In the genomic region with DNA sequence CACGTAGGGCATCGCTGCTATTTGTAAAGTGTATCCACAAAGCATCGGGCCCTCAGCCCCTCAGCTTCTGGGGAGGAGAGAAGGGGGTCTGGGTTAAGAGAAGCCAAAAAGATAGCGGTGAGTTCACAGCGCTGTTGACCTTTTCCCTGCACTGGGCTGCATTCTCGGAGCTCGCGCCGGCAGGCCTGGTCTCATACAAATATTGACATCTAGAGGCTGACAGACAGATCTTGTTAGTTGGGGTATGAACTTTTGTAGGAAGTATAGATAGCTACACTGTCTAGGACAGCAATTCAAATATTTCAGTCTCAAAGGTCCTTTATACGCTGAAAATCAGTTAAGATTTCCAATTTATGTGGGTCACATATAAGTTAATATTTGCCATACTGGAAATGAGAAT, we compare ENCODE assay signal across 19 mouse cellular contexts.
DNase-seq lines count a peak whose midpoint lies in the region; ATAC-seq lines count a peak whose summit lies in the region.
"Had no signal": no experiment of that assay in that cellular context is flagged by ENCODE, and none has a peak within 500 bp of the region (broad histone marks: within the 10 kb centered on the region; RNA-seq: fewer than 3 reads in every experiment).

No protein-coding gene starts in this region.

- H3K4me3 ChIP-seq in limb, embryonic 10.5 days = no peak overlapping the region
- H3K4me3 ChIP-seq in liver, embryonic 13.5 days (replicated peaks) = no peak overlapping the region
- no peak overlapping the region for H3K4me3 ChIP-seq in stomach, embryonic 14.5 days (ENCODE audit: low read depth, low read length)
- H3K4me3 ChIP-seq: embryonic facial prominence, embryonic 10.5 days; forebrain, embryonic 13.5 days; gastrocnemius, adult 2 months; heart, embryonic 13.5 days; hindbrain, embryonic 15.5 days had no signal

- H3K27ac ChIP-seq in limb, embryonic 10.5 days = no peak overlapping the region
- H3K27ac ChIP-seq in liver, embryonic 13.5 days = no peak overlapping the region; the same call in 1 of the 2 replicates
- H3K27ac ChIP-seq in stomach, embryonic 14.5 days (ENCODE audit: low read length) = no peak overlapping the region
- H3K27ac ChIP-seq: embryonic facial prominence, embryonic 10.5 days; forebrain, embryonic 13.5 days; gastrocnemius, adult 2 months; heart, embryonic 13.5 days; hindbrain, embryonic 15.5 days had no signal

- no peaks in the 10 kb centered on the region for H3K36me3 ChIP-seq in limb, embryonic 10.5 days
- no peaks in the 10 kb centered on the region for H3K36me3 ChIP-seq in liver, embryonic 13.5 days
- no peaks in the 10 kb centered on the region for H3K36me3 ChIP-seq in stomach, embryonic 14.5 days (ENCODE audit: control insufficient read depth, insufficient read depth, low read length)
- H3K36me3 ChIP-seq: embryonic facial prominence, embryonic 10.5 days; heart, embryonic 13.5 days; hindbrain, embryonic 15.5 days had no signal

- WGBS in limb, embryonic 10.5 days = 89% methylated on average over 10 of the region's 10 CpGs
- WGBS in liver, embryonic 13.5 days (ENCODE audit: insufficient replicate concordance) = 81% methylated on average over 10 of the region's 10 CpGs
- 56% methylated on average over 10 of the region's 10 CpGs for WGBS in stomach, embryonic 14.5 days

- peaks cover 21% of the 10 kb centered on the region for H3K27me3 ChIP-seq in limb, embryonic 10.5 days (ENCODE audit: low read depth, poor library complexity, severe bottlenecking)
- H3K27me3 ChIP-seq in liver, embryonic 13.5 days = no peaks in the 10 kb centered on the region
- no peaks in the 10 kb centered on the region for H3K27me3 ChIP-seq in stomach, embryonic 14.5 days (ENCODE audit: control insufficient read depth, insufficient read depth, low read length)
- H3K27me3 ChIP-seq: forebrain, embryonic 13.5 days; heart, embryonic 13.5 days; hindbrain, embryonic 15.5 days had no signal

- DNase-seq in limb, embryonic 10.5 days (ENCODE audit: low spot score) = peak; percentile 25
- no peak for DNase-seq in liver, embryonic 13.5 days
- DNase-seq in yolk sac, embryonic 10.5 days (ENCODE audit: low spot score) = peak; percentile 36
- DNase-seq in gastrocnemius, adult 8-10 months (ENCODE audit: low spot score in 2 of 2) = no peak
- no peak for DNase-seq in urinary bladder, postnatal 25 days (ENCODE audit: low spot score)
- DNase-seq in spleen, postnatal 36 days (ENCODE audit: low spot score in 2 of 2) = no peak
- DNase-seq: adrenal gland, adult 8-10 months; adrenal gland, postnatal 36 days; cerebellum, adult 11 months; cerebellum, adult 8-10 months; cerebellum, postnatal 25 days; gastrocnemius, adult 2 months; gastrocnemius, postnatal 36 days; heart, postnatal 36 days had no signal

- no peaks in the 10 kb centered on the region for H3K9me3 ChIP-seq in limb, embryonic 10.5 days (replicated peaks)
- no peaks in the 10 kb centered on the region for H3K9me3 ChIP-seq in liver, embryonic 13.5 days (replicated peaks)
- H3K9me3 ChIP-seq in stomach, embryonic 14.5 days (ENCODE audit: control insufficient read depth, low read depth, low read length) = no peaks in the 10 kb centered on the region
- H3K9me3 ChIP-seq: embryonic facial prominence, embryonic 10.5 days; forebrain, embryonic 13.5 days; heart, embryonic 13.5 days; hindbrain, embryonic 15.5 days had no signal

- H3K4me1 ChIP-seq in limb, embryonic 10.5 days = peaks cover 32% of the 10 kb centered on the region
- H3K4me1 ChIP-seq in liver, embryonic 13.5 days (replicated peaks) = peaks cover 5% of the 10 kb centered on the region
- peaks cover 20% of the 10 kb centered on the region; the same call in 1 of the 2 replicates for H3K4me1 ChIP-seq in stomach, embryonic 14.5 days (ENCODE audit: control insufficient read depth, insufficient read depth, low read length)

- no peak overlapping the region for H3K9ac ChIP-seq in liver, embryonic 13.5 days
- no peak overlapping the region for H3K9ac ChIP-seq in stomach, embryonic 14.5 days (replicated peaks; ENCODE audit: low read depth, low read length)
- H3K9ac ChIP-seq: forebrain, embryonic 13.5 days; heart, embryonic 13.5 days; hindbrain, embryonic 15.5 days had no signal

- H3K4me2 ChIP-seq in liver, embryonic 13.5 days = no peak overlapping the region
- H3K4me2 ChIP-seq in stomach, embryonic 14.5 days (replicated peaks; ENCODE audit: low read depth, low read length) = no peak overlapping the region
- H3K4me2 ChIP-seq: forebrain, embryonic 13.5 days; heart, embryonic 13.5 days; hindbrain, embryonic 15.5 days had no signal

- peak; percentile 64 for ATAC-seq in liver, embryonic 13.5 days (ENCODE audit: low read depth)
- ATAC-seq in stomach, embryonic 14.5 days (ENCODE audit: insufficient number of reproducible peaks, insufficient read depth, low FRiP score, low read depth) = 0 out of 2 replicates have a peak, but pooled peaks have one; percentile 38
- ATAC-seq: forebrain, embryonic 13.5 days had no signal

Comparison
In these comparisons a context has a peak if more than half of its experiments do, and no peak if none do; other contexts are left out.
1. DNase-seq: peak in limb, embryonic 10.5 days (single experiment) and yolk sac, embryonic 10.5 days (single experiment); none in liver, embryonic 13.5 days (single experiment), gastrocnemius, adult 8-10 months (0 of 2), urinary bladder, postnatal 25 days (single experiment) and spleen, postnatal 36 days (0 of 2).